Mouse (Mus musculus): ENCODE results near the gene Fbxl18.
"Not testable (repeated sequence)": the region's sequence is repeated elsewhere in the genome, so short reads cannot be mapped to it uniquely, and the experiment has no call there.

Fbxl18 gene

DNA sequence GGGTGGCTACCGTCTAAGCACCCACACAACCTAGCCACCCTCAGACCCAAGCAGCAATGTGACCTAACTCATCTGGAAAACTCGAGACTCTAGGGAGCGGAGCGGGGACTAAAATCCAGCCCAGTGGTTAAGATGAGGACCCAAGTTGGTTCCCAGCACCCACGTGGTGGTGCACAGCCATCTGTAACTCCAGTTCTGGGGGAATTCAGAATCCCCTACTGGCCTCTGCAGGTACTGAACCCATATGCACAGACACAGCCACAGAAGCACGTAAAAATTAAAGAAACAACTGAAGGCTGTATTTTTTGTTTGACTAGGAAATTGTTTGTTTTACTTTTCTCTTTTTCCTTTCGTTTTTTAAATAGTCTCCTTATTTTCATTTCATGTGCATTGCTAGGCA, 21.5 kb downstream of the Fbxl18 start:
- no peak for DNase-seq (ENCODE audit: low read depth, low spot score)

DNA sequence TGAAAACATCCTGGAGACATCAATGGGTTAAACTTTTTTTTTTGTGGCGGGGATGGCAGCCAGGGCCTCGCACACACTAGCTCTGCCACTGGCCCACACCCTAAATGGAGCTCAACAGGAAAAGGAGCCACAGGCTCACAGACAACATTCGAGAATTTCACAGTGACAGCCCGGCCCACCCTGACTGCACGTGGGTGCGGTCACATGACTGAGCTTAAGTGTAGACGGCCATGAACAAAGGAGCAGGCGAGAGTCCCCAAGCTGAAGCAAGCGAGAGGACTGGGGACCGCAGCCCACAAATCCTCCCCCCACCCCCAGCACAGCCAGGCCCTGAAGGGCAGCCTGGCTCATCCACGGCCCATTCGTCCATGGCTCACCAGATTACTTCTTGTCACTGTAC, 23.5 kb downstream of the Fbxl18 start:
- DNase-seq (ENCODE audit: low read depth, low spot score): no peak

DNA sequence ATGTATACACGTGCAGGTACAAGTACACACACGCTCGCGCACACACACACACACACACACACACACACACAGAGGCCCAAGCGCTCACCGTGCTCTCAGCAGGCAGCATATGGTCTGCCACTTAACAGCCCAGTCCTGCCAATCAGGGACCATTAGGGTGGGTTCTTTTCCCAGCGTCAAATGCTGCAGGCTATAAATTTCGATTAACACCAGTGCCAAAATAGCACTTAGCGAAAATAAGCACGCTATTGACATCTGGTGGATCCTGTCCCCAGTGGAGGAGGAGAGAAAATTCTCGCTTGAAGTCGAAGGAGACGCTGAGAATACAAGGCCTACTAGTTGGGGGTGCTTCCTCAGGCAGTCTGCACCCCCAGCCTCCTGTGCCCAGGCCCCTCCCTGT, 25.8 kb downstream of the Fbxl18 start:
- DNase-seq (ENCODE audit: low read depth, low spot score): no peak

DNA sequence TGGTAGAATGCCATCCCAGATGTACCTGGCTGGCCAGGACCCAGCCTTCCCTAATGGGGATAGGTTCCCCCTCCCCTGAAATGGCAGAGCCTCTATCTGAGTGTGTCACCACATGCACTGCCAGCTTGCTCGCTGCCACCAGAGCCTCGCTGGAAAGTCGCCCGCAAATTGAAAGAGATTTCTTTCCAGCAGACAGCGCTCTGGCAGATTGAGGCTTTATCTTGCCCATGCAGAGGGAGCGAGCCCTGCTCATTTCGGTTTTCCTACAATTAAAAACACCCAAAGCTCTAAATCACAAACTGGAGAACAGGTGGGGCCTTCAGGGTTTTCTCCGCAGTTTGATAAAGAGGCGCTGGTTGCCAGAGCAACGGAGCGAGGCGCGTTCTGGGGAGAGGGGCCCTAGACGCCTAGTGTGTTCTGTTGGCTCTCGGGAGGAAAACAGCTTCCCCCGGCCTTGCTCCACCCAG, 37.4 kb downstream of the Fbxl18 start:
- no peak for DNase-seq (ENCODE audit: low read depth, low spot score)

DNA sequence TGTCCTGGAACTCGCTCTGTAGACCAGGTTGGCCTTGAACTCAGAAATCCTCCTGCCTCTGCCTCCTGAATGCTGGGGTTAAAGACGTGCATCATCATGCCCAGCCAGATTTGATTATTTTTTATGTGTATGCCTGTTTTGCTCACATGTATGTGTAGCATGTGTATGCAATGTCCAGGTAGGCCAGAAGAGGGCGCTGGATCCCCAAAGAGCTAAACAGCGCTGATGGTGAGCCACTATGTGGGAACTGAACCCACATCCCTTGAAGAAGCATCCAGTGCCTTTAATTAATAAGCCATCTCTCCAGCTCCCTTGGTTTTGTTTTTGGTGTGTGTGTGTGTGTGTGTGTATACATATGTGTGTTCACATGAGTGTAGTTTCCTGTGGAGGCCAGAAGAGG, 38.8 kb downstream of the Fbxl18 start:
- DNase-seq (ENCODE audit: low read depth, low spot score): no peak

DNA sequence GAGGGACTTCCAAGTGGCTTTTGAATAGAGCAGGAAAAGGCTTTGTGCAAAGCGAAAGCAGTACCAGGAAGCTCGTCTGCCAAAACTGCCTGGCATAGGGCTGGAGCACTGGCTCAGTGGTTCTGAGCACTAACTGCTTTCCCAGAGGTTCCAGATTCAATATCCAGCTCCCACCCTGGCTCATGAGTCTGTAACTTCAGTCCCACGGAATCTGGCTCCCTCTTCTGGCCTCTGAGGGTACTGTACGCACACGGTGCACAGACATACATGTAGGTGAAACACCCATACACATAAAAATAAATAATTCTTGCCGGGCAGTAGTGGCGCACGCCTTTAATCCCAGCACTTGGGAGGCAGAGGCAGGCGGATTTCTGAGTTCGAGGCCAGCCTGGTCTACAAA, 40.3 kb downstream of the Fbxl18 start:
- no peak for DNase-seq (ENCODE audit: low read depth, low spot score)

DNA sequence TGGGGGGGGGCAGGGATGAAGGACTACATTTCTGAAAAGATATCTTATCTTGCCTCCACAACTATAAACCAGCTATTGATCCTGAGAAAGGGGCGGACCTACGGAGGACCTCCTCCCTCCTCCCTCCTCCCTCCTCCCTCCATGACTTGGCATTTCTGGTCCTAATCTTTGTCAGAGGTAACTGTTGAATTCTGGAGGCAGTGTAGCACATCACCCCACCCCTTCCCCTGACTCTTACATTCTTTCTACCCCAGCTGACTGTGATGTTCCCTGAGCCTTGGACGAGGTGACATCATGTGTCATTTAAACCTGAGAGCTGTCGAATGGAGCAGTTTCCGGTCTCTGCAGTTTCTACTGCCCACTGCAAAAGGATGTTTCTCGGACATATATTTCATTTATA, 41.6 kb downstream of the Fbxl18 start:
- DNase-seq (ENCODE audit: low read depth, low spot score): no peak

DNA sequence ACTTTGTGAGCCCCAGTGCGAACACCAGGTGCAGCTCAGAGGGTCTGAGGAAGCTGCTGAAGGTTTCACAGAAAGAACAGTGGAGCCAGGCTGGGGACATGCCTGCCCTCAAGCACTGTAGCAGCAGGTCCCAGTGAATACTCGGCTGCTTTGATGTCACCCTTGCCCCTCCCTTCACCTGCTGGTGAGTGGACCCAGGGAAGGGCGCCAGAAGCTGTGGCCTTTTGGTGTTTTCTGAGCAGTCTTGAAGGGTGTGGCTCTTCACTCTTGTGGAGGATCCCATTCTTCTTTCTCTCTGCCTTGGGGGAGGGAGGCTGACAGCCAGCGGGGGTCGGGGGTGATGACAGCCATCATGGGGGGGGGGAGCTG, 43.6 kb downstream of the Fbxl18 start:
- DNase-seq (ENCODE audit: low read depth, low spot score): no peak

DNA sequence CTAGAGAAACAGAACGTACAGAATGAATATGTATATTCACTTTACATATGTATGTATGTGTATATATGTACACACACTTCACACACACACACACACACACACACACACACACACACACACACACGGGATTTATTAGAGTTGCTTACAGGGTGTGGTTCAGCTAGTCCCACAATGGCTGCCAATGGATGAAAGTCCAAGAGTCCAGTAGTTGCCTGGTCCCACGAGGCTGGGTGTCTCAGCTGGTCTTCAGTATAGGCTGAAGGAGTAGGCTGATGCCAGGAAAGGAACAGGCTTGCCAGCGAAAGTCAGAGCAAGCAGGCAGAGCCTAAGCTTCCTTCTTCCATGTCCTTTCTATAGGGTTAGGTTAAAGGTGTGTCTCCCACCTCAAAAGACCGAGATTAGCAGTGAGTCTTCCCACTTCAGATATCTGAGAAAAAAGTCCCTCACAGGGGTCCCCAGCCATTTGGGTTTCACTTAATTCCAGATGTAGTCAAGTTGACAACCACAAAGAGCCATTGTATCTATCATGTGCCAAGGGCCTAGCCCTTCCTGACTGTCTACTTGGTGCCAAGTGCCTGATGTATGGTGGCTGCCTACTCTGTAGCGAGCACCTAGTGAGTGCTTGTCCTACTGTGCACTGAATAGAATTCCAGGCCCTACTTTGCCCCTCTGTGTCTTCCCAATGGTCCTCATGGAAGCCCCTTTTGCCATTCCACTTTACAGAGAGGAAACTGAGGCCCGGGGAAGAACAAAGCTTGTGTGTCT, 44.1 kb downstream of the Fbxl18 start:
- DNase-seq (ENCODE audit: low read depth, low spot score): no peak

DNA sequence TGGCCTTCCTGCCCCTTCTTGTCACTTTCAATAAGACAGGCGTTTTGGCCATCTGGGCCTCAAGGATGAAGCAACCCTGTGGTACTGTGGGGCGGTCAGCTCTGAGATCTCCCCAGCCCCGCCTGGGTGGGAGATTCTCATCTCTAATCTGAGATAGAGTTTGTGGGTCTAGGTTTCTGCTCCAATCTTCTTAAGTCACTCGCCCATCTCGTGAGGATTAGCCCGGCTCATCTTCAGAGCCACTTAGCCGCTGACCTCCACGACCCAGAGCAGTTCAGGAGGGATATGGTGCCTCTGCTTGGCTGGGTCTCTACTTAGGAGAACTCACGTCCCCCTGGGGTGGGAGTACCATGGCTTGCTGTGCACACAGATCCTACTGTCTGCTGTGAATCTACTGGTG, 44.7 kb downstream of the Fbxl18 start:
- DNase-seq (ENCODE audit: low read depth, low spot score): no peak

DNA sequence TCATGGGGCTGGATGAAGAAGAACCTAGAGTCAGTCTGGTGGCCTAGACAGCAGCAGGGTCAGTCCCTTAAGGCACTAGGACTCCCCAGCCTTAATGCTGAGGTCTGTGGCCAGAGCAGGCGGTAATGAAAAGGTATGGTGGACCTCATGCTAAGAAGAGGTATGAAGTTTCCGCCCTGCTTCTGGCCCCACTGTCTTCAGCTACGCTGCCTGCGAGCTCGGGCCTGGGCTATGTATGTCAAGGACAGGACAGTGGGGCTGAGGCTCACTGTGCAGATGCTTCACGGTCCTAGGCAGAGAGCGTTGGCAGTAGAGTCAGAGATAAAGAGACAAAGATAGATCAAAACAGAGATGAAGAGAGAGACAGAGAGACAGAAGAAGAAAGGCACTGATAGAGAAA, 46.3 kb downstream of the Fbxl18 start:
- no peak for DNase-seq (ENCODE audit: low read depth, low spot score)

DNA sequence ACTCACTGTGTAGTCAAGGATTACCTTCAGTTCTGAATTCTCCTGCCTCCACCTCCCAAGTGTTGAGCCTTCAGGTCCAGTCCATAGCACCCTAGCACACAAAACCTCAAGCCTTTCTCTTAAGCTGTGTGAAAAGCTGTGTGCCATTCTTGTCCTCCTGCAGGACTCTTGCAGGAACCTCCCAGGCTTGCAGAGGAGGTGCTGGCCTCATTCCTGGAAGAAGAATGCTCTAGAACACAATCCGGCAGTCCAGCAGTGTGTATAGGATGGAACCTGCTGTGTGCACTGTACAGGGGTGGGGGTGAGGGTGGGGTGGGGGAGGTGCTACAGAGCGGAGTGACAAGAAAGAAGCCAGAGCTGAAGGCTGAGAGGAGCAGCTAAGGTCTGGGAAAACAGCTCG, 47.1 kb downstream of the Fbxl18 start:
- DNase-seq (ENCODE audit: low read depth, low spot score): no peak

DNA sequence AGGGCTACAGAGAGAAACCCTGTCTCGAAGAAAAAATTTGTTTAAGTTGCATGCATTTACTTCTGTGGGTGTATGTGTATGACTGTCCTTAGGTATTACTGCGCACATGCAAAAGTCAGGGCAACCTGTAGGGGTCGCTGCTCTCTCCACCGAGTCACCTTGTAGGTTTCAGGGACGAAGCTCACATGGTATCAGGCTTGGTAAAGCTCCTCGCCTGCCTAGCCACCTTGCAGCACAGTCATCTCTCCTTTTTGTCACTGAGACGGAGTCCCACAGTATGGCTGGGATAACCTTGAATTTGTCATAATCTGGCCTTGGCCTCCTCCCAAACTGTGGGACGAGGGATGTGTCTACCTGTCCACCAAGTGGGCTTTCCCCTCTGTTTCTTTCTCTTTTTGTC, 50.8 kb downstream of the Fbxl18 start:
- no peak for DNase-seq (ENCODE audit: low read depth, low spot score)

DNA sequence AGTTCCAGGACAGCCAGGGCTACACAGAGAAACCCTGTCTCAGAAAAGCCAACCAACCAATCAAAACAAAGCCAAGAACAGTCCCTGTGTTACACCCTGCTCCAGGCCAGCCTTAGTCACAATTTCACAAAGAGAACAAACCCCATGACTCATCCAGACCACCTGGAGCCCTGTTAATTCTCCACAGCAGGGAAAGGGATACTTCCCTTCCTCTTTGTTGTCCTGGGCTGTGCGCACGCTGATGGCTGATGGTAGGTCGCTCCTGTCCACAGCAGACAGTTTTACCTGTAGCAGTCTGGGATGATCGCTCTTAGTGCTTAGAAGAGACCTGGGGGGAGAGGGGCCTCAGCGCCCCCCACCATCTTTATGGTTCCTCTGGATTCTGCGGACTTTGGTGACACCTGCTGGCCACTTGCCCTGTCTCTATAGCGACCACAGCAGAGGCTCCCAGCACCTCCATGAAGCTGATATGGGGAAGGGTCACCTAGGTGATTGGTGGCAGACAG, 53.0 kb downstream of the Fbxl18 start:
- DNase-seq (ENCODE audit: low read depth, low spot score): no peak

DNA sequence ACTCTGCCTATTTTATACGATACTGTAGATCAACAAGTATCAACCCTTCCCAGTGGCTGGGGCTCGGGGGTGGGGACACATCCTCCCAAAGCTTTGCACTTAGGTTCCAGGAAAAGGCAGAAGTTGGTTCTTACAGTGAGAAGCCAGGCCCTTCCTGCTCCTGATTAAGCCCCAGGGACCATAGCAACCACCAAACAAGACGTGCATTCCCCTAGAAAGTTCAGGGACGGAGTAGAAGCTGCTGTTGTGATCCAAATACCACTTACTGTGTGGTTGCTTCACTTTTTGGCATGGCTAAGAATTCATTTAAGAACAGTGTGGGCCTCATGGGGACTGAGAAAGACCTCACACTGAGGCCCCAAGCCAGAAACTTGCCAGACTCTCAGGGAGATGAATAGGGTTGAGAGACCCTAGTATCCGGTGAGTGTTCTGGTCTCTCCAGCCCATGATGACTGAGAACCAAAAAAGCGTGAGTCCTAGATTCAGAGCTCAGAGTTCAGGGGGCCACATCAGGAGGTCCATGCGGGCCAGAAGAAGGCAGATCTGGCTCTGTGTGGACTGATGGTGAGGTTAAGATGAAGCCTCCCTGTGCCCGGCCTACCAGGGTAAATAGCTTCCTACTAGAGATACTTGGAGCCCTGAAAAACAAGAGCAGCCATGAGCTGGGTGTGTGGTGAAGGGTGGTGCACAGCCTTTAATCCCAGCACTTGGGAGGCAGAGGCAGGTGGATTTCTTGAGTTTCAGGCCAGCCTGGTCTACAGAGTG, 53.7 kb downstream of the Fbxl18 start:
- DNase-seq (ENCODE audit: low read depth, low spot score): peak; percentile 21

DNA sequence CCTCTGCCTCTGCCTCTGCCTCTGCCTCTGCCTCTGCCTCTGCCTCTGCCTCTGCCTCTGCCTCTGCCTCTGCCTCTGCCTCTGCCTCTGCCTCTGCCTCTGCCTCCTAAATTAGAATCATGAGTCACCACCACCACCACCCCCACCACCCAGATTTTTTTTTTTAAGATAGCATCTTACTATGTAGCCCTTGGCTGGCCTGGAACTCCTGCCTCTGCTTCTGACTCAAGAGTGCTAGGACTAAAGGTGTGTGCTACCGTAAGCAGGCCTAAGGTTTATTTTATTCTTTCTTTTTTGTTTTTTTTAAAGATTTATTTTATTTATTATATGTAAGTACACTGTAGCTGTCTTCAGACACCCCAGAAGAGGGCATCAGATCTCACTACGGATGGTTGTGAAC, 57.8 kb downstream of the Fbxl18 start:
- DNase-seq (ENCODE audit: low read depth, low spot score): not testable (repeated sequence)

DNA sequence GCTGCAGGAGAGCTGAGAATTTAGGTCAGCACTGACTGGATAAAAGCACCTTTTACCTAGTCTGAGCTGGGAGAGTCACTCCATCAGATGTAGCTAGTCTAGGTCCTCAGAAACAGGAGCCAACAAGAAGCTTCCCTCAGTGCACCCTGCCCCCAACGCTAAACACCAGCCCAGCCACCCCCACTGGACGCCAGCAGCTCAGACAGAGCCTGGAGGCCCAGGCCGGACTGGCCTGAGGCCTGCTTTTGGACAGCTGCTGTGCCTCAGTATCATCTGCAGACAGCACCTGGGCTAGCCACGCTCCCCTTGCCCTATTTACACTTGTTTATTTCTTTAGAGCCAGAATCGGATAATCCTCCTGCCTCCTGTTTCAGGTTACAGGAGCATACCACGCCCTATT, 58.3 kb downstream of the Fbxl18 start:
- DNase-seq (ENCODE audit: low read depth, low spot score): no peak

DNA sequence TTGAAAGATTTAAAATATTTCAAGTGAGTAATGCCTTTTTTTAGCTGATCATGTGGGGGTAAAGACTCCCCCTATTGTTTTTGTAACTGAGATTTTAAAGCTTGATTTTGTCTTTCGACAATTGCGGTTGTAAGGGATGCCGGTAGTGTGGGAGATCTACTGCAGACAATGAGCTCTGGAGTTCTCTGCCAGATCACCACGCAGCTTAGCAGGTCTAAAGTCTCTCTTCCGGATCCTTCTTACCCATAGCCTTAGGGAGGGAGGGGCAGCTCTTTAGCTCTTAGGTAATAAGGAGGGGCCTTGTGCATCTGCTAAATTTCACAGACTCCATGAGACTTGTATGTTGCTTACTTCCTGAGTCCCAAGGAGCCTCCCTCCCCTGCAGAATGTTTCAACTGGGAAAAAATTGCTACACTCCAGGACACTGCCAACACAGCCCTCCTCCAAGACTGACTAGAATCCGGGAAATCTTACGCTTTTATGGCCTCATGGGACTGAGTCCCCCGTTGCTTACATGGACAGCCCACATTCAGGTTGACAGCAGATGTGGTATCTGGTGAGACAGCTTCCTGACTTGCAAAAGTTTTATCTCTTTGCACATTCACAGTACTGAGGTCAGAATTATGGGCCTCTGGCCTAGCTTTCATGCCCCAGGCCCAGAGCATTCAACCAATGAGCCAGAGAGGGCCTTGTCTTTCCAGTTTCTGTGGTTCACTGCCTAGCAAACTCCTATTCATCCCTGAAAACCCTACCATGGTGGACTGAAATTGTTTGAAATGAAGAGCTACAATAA, 61.4 kb downstream of the Fbxl18 start:
- no peak for DNase-seq (ENCODE audit: low read depth, low spot score)

DNA sequence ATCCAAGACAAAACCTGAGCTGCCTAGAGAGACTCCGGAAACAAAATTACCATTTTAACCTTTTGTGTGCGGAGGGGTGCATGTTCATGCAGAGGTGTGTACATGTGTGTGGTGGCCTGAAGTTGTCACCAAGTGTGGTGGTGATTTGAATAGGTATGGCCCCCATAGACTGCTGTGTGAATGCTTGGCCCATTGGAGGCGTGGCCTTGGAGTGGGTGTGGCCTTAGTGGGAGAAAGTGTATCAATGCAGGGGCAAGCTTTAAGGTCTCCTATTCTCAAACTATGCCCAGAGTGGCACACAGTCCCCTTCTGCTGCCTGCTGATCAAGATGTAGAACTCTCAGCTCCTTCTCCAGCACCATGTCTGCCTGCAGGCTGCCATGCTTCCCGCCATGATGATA, 69.1 kb downstream of the Fbxl18 start:
- no peak for DNase-seq (ENCODE audit: low read depth, low spot score)

DNA sequence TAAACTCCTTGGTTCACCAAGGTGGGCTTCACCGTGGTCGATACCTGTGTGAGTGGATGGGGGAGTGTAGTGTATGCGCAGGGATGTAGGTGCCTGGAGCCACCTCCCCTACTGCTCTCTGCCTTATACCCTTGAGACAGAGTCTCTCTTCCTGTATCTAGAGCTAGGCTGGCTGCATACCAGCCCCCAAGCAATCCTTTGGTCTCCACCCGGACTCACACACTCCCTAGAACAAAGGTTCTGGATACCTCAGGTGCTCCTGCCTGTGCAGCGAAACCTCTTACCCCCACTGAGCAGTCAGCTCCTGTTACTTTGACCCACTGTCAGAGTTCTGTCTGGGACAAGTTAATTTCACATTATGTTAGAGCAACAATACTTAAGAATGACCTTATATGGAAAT, 69.6 kb downstream of the Fbxl18 start:
- DNase-seq (ENCODE audit: low read depth, low spot score): no peak

DNA sequence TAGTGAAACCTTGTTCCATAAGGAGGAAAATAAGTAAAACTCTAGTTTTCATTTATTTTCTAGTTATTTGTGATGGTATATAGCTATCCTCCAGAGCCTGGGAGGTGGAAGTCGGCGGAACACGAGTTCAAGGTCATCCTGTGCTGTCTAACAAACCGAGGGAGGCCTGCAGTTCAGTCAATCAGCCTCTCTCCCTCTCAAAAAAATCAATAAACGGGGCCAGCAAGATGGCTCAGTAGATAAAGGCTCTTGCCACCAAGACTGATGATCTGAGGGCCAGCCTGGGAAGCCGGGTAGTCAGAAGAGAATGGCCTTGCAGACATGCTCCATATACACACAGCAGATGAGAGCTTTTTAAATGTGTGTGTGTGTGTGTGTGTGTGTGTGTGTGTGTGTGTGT, 71.1 kb downstream of the Fbxl18 start:
- DNase-seq (ENCODE audit: low read depth, low spot score): no peak
